ENCODE assay signal across 9 mouse cellular contexts in genomic region chr6:85237001-85237400, GRCm38 (mm10). TPM values are rescaled to one million over a fixed set of nuclear protein-coding genes. Genes with fewer than 3 reads are reported as not detected.
DNase-seq lines count a peak whose midpoint lies in the region; ATAC-seq lines count a peak whose summit lies in the region.
"Had no signal": no experiment of that assay in that cellular context is flagged by ENCODE, and none has a peak within 500 bp of the region (broad histone marks: within the 10 kb centered on the region; RNA-seq: fewer than 3 reads in every experiment).

No protein-coding gene starts in this region.

- no peak overlapping the region for H3K27ac ChIP-seq in neural tube, embryonic 15.5 days (replicated peaks)
- H3K27ac ChIP-seq: liver, embryonic 15.5 days had no signal

- no peak overlapping the region for H3K4me3 ChIP-seq in neural tube, embryonic 15.5 days (replicated peaks)
- H3K4me3 ChIP-seq: liver, embryonic 15.5 days had no signal

- H3K9ac ChIP-seq in neural tube, embryonic 15.5 days (replicated peaks) = no peak overlapping the region
- H3K9ac ChIP-seq: liver, embryonic 15.5 days had no signal

- WGBS in neural tube, embryonic 15.5 days = 38% methylated on average over 5 of the region's 5 CpGs

- no peaks in the 10 kb centered on the region for H3K27me3 ChIP-seq in splenic B cell, adult 2 months (ENCODE audit: control insufficient read depth, insufficient read depth, low read length, poor library complexity, severe bottlenecking)
- no peaks in the 10 kb centered on the region for H3K27me3 ChIP-seq in neural tube, embryonic 15.5 days (replicated peaks)
- H3K27me3 ChIP-seq: liver, embryonic 15.5 days had no signal

- no peak for ATAC-seq in cerebellum, adult (ENCODE audit: insufficient number of reproducible peaks, low FRiP score, low TSS enrichment)
- no peak for ATAC-seq in neural tube, embryonic 15.5 days (ENCODE audit: low FRiP score)

- H3K4me1 ChIP-seq in neural tube, embryonic 15.5 days = peaks cover 12% of the 10 kb centered on the region
- H3K4me1 ChIP-seq: liver, embryonic 15.5 days had no signal

- H3K4me2 ChIP-seq in neural tube, embryonic 15.5 days = no peak overlapping the region
- H3K4me2 ChIP-seq: liver, embryonic 15.5 days had no signal

- no peaks in the 10 kb centered on the region for H3K36me3 ChIP-seq in splenic B cell, adult 2 months (ENCODE audit: control insufficient read depth, insufficient read depth, low read length, poor library complexity, severe bottlenecking)
- H3K36me3 ChIP-seq in neural tube, embryonic 15.5 days = no peaks in the 10 kb centered on the region
- H3K36me3 ChIP-seq: liver, embryonic 15.5 days had no signal

- peak; percentile 29 to 58 for DNase-seq in cerebellum, postnatal 25 days
- peak; percentile 62 to 70 for DNase-seq in layer of hippocampus, postnatal 10 days (ENCODE audit: low spot score in 2 of 2)
- no peak for DNase-seq in layer of hippocampus, postnatal 36 days
- peak; percentile 34 for DNase-seq in MN1 (ENCODE audit: low spot score)
- DNase-seq in induced T-regulatory cell, adult 2 months (ENCODE audit: low read depth) = peak; percentile 18
- DNase-seq in splenic B cell, adult 2 months (ENCODE audit: low read depth, low spot score) = peak; percentile 36

- H3K9me3 ChIP-seq in neural tube, embryonic 15.5 days (replicated peaks) = no peaks in the 10 kb centered on the region
- H3K9me3 ChIP-seq: liver, embryonic 15.5 days had no signal

RNA-seq across cellular contexts. Expression of gene Emx1, which starts 49.8 kb away (rescaled TPM):
- 10 to 100 TPM; 22.1 to 23.1 TPM for total RNA-seq in layer of hippocampus, postnatal 10 days (2021)
- total RNA-seq in layer of hippocampus, postnatal 36 days (2021) = 10 to 100 TPM; 17.6 to 19.3 TPM
- not detected in 2 replicates for polyA plus RNA-seq in neural tube, embryonic 15.5 days (2015; fragmentation: Nextera tagmentation; extraction: Ambion mirVana)
- polyA plus RNA-seq: liver, embryonic 15.5 days had no signal

Comparison
In these comparisons a context has a peak if more than half of its experiments do, and no peak if none do; other contexts are left out.
1. DNase-seq: peak in cerebellum, postnatal 25 days (2 of 2), layer of hippocampus, postnatal 10 days (2 of 2), MN1 (single experiment), induced T-regulatory cell, adult 2 months (single experiment) and splenic B cell, adult 2 months (single experiment); none in layer of hippocampus, postnatal 36 days (0 of 2).